Mouse (Mus musculus): ENCODE results near the gene Cdkl4. TPM values are rescaled to one million over a fixed set of nuclear protein-coding genes. Genes with fewer than 3 reads are reported as not detected.
"Not testable (repeated sequence)": the region's sequence is repeated elsewhere in the genome, so short reads cannot be mapped to it uniquely, and the experiment has no call there.

Cdkl4 gene
- polyA plus RNA-seq, 1 experiment from 2014 or later, result 1.0 TPM

DNA sequence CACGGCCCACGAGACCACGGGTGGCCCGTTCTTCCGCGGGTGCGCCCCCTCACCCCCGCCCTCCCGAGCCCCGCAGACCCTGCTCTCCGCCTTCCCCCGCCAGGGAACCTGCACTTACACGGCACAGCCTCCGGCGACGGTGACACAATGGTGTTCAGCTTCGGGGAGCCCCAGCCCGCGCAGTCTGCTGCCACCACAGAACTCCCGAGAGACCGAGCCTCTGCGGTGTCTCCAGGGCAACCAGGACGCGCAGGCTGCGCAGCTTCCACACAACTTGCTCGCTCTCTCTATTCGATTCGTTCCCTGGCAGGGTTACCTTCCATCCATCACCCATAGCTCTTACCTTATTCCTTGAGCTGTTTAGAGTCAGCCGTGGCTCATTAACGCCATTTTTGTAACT, 399 bp downstream of the Cdkl4 start:
- no peaks in the 10 kb centered on the region for H3K27me3 ChIP-seq (replicated peaks; ENCODE audit: low read depth, poor library complexity, severe bottlenecking)
- H3K9me3 ChIP-seq, result no peaks in the 10 kb centered on the region
- DNase-seq (ENCODE audit: low spot score), result peak; percentile 77
- peaks cover 11% of the 10 kb centered on the region for H3K4me1 ChIP-seq
- peak overlapping the region; percentile 68 for H3K4me3 ChIP-seq
- under 1% methylated on average over 30 of the region's 30 CpGs for WGBS
- H3K27ac ChIP-seq (replicated peaks), result peak overlapping the region; percentile 67
- peaks cover 28% of the 10 kb centered on the region for H3K36me3 ChIP-seq (replicated peaks)

DNA sequence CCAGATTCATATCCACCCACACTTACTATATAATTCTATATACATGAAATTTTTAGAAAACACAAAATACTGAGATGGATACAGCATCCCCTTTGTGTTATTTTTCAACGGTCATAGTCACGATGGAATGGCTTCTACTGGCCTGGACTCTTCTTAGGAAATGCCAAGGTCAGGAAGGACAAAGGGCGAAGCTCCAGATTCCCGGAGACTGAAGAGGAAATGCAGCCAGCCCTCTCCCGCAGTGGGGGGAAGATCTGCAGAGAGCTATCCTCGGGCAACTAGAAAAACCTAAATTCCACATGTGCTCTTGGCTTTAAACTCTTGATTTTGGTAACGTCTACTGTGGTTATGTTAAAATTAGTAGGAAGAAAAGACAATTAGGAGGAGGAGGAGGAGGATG, 2.6 kb downstream of the Cdkl4 start:
- H3K9me3 ChIP-seq, result no peaks in the 10 kb centered on the region
- H3K4me1 ChIP-seq, result peaks cover 18% of the 10 kb centered on the region
- no peak overlapping the region for H3K27ac ChIP-seq (replicated peaks)
- no peaks in the 10 kb centered on the region for H3K27me3 ChIP-seq (replicated peaks; ENCODE audit: low read depth, poor library complexity, severe bottlenecking)
- DNase-seq (ENCODE audit: low spot score), result no peak
- WGBS, result 68% methylated on average over 7 of the region's 7 CpGs
- H3K36me3 ChIP-seq (replicated peaks), result 0 out of 2 replicates have a peak, but pooled peaks cover 6% of the 10 kb centered on the region
- no peak overlapping the region for H3K4me3 ChIP-seq

DNA sequence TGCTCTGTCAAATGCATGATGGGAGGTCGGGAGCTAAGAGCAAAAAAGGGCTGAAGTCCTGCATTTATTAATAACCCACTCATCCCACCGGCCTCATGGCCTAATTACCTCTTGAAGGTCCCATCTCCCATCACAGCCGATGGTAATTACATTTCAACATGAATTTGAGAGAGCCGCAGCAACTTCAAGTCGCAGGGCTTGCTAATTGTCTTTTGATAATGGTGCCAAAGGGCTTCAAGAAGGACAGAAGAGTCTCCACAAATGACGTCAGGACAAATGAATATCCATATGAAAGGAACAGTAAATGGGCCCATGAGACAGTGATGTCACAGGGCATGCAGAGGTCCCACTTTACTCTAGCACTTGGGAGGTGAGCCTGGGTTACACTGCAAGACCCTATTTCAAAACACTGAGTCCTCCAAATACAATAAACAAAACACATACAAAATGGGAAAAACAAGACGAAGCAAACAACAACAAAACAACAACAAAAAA, 3.1 kb downstream of the Cdkl4 start:
- H3K36me3 ChIP-seq (replicated peaks), result 0 out of 2 replicates have a peak, but pooled peaks cover 4% of the 10 kb centered on the region
- H3K27me3 ChIP-seq (replicated peaks; ENCODE audit: low read depth, poor library complexity, severe bottlenecking), result no peaks in the 10 kb centered on the region
- DNase-seq (ENCODE audit: low spot score), result no peak
- peaks cover 18% of the 10 kb centered on the region for H3K4me1 ChIP-seq
- H3K27ac ChIP-seq (replicated peaks), result no peak overlapping the region
- H3K9me3 ChIP-seq, result no peaks in the 10 kb centered on the region
- no peak overlapping the region for H3K4me3 ChIP-seq
- WGBS, result 81% methylated on average over 7 of the region's 7 CpGs

DNA sequence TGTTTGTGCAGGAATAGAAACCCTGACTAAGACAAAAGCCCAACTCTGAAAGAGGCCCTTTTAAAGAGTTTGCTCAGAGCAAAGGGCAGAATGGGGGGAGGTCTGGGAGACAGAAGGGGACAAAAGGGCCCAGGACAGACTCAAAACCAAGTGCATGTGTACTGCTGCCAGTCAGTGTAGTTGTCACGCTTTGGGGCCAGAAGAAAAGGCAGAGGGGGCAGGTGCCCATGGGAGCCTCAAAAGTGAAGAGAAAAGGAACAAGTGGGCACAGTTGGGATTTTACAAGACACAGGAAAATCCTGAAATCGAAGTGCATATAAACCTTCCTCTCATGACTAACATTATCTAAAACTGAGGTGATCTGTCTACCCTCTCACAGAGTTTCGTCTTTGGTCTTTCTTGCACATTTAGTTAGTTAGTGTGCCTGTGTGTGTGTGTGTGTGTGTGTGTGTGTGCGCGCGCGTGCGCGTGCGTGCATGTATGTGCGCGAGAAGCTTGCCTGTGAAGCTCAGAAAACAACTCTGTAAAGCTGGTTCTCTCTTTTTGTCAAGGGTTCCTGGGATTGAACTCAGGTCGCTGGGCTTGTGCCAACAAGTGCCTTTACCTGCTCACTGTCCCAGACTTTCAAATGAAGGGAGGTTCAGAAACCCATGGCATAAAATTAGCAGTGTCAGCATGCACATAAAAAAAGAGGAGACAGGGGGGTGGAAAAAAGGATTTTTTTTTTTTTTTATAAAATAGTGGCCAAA, 5.3 kb downstream of the Cdkl4 start:
- WGBS, result 92% methylated on average over 13 of the region's 13 CpGs
- H3K27ac ChIP-seq (replicated peaks), result peak overlapping the region; percentile 57; the same call in 1 of the 2 replicates

DNA sequence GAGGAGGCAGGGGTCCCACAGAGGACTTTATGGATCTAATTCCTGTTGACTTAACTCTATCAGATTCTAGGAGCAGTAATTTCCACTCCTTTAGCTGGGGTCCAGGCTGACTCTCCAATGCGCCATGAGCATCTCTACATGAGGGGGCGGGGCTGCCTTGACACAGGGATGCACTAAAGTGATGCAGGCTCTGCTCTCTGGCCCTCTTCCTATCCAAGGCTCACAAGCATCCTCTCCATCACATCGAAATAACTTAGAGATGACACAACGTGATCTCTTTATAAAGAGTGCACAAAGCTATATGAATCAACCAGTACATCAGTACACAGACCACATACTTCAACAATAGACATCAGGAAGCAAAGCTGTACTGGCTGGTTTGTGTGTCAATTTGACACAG, 6.2 kb downstream of the Cdkl4 start:
- H3K36me3 ChIP-seq (replicated peaks), result no peaks in the 10 kb centered on the region
- no peaks in the 10 kb centered on the region for H3K27me3 ChIP-seq (replicated peaks; ENCODE audit: low read depth, poor library complexity, severe bottlenecking)
- H3K4me1 ChIP-seq, result peaks cover 10% of the 10 kb centered on the region
- no peak for DNase-seq (ENCODE audit: low spot score)
- peaks cover under 1% of the 10 kb centered on the region; the same call in 1 of the 2 replicates for H3K9me3 ChIP-seq
- 84% methylated on average over 4 of the region's 4 CpGs for WGBS
- H3K27ac ChIP-seq (replicated peaks), result no peak overlapping the region
- H3K4me3 ChIP-seq, result no peak overlapping the region

More for the DNA sequence above, 5.3 kb downstream of the Cdkl4 start:
- Histone ChIP-seq H3K4me3 (no peak overlapping the region), H3K9me3 (no peaks in the 10 kb centered on the region), H3K36me3 (replicated peaks) (no peaks in the 10 kb centered on the region), H3K27me3 (replicated peaks; ENCODE audit: low read depth, poor library complexity, severe bottlenecking) (no peaks in the 10 kb centered on the region), H3K4me1 (peaks cover 15% of the 10 kb centered on the region)
- no peak for DNase-seq (ENCODE audit: low spot score)

DNA sequence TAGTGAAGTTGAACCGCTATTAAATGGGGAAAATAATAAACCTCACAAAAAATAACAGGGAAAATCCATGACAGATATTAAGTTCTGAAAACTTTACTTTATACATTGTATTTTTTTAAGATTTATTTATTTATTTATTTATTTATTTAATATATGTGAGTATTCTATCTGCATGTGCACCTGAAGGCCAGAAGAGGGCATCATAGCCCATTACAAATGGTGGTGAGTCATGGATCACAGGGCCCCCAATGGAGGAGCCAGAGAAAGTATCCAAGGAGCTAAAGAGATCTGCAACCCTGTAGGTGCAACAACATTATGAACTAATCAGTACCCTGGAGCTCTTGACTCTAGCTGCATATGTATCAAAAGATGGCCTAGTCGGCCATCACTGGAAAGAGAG, 7.9 kb downstream of the Cdkl4 start:
- not testable (repeated sequence) for H3K27me3 ChIP-seq (replicated peaks; ENCODE audit: low read depth, poor library complexity, severe bottlenecking); H3K4me3 ChIP-seq; DNase-seq (ENCODE audit: low spot score); H3K36me3 ChIP-seq (replicated peaks); H3K27ac ChIP-seq (replicated peaks)
- Histone ChIP-seq H3K9me3 (peaks cover 16% of the 10 kb centered on the region), H3K4me1 (peaks cover 10% of the 10 kb centered on the region)
- WGBS, result 87% methylated on average over 2 of the region's 2 CpGs

DNA sequence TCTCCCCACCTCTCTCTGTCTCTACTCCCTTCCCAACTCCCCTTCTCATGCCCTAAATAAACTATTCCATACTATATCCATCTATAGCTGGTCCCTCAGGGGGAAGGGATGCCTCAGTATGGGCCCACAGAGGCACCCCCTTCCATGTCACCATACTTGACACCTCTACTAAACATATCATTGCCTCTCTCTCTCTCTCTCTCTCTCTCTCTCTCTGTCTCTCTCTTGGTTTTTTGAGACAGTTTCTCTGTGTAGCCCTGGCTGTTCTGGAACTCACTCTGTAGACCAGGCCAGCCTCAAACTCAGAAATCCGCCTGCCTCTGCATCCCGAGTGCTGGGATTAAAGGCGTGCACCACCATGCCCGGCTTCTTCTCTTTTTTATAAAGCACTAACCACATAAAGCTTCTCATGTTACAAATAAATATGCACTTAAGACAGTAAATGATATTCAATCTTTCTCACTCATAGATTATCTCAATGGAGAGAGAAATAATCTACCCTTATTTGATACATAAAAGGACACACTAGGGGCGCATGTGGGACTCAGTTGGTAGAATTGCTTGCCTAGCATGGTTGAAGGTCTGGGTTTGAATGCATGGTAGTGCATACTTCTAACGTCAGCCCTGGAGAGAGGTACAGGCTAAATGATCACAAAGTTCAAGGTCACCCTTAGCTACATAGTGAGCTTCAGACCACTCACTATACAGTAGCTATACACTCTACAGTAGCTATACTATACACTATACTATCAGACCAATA, 8.6 kb downstream of the Cdkl4 start:
- H3K9me3 ChIP-seq, result peaks cover 17% of the 10 kb centered on the region
- no peaks in the 10 kb centered on the region for H3K27me3 ChIP-seq (replicated peaks; ENCODE audit: low read depth, poor library complexity, severe bottlenecking)
- DNase-seq (ENCODE audit: low spot score), result no peak
- H3K36me3 ChIP-seq (replicated peaks), result peaks cover 15% of the 10 kb centered on the region; the same call in 1 of the 2 replicates
- no peak overlapping the region for H3K4me3 ChIP-seq
- WGBS, result 88% methylated on average over 6 of the region's 6 CpGs
- H3K27ac ChIP-seq (replicated peaks), result no peak overlapping the region
- peaks cover 10% of the 10 kb centered on the region for H3K4me1 ChIP-seq

DNA sequence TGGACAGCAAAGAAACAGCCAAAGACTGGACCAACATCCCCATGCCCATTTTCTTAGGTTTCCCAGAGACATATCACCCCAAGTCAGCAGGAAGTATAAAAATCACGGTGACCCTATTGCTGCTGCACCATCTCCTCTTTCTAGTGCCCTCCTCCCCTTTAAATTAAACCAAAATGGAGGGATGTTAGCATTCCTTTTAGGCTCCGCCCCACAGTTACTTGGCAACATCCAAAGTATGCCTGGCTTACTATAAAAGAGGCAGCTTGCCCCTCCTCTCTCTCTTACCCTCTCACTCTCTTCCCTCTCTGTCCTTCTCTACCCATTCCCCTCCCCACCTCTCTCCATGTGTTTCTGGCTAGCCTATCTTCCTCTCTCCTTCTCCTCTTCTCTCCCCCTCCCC, 9.2 kb downstream of the Cdkl4 start:
- 80% methylated on average over 2 of the region's 2 CpGs for WGBS
- no peak overlapping the region for H3K4me3 ChIP-seq
- no peak overlapping the region for H3K27ac ChIP-seq (replicated peaks)
- H3K9me3 ChIP-seq, result peaks cover 17% of the 10 kb centered on the region
- H3K4me1 ChIP-seq, result peaks cover 10% of the 10 kb centered on the region
- H3K27me3 ChIP-seq (replicated peaks; ENCODE audit: low read depth, poor library complexity, severe bottlenecking), result no peaks in the 10 kb centered on the region
- no peak for DNase-seq (ENCODE audit: low spot score)
- peaks cover 20% of the 10 kb centered on the region for H3K36me3 ChIP-seq (replicated peaks)

DNA sequence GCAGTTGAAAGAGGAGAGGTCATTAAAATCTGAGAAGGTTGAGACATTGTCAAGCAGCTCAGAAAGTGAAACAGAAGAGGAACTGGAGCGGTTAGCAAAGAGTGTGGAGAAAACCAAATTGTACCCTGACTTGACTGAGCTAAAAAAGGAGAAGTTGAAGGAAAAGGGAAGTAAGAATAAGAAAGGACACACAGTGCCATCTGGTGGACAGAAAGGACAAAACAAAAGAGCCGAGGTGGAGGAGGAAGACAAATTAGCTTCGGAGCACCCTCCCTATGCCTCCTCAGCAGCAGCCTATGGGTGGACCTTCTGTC, 13.0 kb downstream of the Cdkl4 start:
- no peak for DNase-seq (ENCODE audit: low spot score)
- H3K4me1 ChIP-seq, result 0 out of 2 replicates have a peak, but pooled peaks cover 3% of the 10 kb centered on the region
- 80% methylated on average over 3 of the region's 3 CpGs for WGBS
- no peak overlapping the region for H3K27ac ChIP-seq (replicated peaks)
- peaks cover 17% of the 10 kb centered on the region for H3K9me3 ChIP-seq
- H3K4me3 ChIP-seq, result no peak overlapping the region
- no peaks in the 10 kb centered on the region for H3K27me3 ChIP-seq (replicated peaks; ENCODE audit: low read depth, poor library complexity, severe bottlenecking)
- H3K36me3 ChIP-seq (replicated peaks), result peaks cover 20% of the 10 kb centered on the region

DNA sequence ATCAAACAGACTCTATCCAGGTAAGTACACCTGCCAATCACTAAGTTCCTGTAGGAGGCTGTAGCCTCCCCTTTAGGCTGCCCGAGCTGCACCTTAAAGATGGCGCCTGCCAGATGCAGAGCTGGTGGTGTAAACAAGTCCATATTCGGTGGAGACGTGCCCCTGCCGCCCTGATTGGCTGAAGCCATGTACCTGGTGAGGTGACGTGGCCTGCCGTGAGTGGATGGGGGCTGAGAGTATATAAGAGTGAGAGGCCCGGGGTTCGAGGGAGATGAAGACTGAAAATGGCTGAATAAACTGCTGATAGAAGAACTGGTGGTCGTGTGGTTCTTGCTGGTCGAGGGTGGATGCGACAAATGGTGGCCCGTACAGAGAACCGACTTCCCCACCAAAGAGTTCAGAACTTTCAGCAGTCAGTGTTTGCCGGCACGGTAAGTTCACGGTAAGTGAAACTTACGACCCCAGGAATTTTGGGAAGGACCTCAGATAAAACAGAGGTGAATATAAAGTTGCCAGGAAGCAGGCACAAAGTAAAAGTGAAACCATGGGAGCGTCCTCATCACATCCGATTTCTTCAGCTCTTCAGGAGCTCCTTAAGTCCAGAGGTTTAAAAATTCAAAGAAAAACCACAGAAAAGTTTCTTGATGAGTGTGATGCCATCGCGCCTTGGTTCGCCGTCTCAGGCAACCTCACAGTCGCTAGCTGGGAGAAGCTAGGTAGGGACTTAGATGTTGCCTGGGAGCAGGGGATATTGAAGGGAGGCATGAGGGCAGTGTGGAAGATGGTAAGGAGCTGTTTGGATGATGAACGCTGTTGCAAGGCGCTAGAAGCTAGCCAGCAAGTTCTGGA, 13.6 kb downstream of the Cdkl4 start:
- not testable (repeated sequence) for DNase-seq (ENCODE audit: low spot score)
- WGBS, result 96% methylated on average over 27 of the region's 27 CpGs

DNA sequence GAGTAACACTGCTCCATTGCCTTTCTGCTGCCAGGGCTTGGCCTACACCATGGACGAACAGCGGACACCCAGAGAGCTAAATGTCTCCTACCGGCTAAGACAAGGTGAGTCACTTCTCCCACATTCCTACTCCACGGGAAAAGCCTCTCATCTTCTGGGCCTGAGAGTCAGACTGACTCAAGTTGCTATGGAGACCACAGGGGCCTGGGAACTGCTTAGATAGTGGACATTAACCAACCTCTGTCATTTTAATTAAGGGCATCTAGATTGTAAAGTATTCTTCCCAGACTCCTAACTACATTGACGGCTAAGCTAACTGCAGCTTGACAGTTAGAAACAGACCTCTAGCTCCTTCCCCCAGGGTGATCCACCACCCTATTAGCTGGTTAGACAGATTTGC, 14.8 kb downstream of the Cdkl4 start:
- DNase-seq (ENCODE audit: low spot score), result no peak
- no peak overlapping the region for H3K4me3 ChIP-seq
- 76% methylated on average over 5 of the region's 5 CpGs for WGBS
- no peaks in the 10 kb centered on the region for H3K27me3 ChIP-seq (replicated peaks; ENCODE audit: low read depth, poor library complexity, severe bottlenecking)
- peaks cover 17% of the 10 kb centered on the region for H3K9me3 ChIP-seq
- H3K36me3 ChIP-seq (replicated peaks), result peaks cover 20% of the 10 kb centered on the region
- H3K4me1 ChIP-seq, result peaks cover 8% of the 10 kb centered on the region
- H3K27ac ChIP-seq (replicated peaks), result no peak overlapping the region

More for the DNA sequence above, 13.6 kb downstream of the Cdkl4 start:
- not testable (repeated sequence) for H3K4me1 ChIP-seq; H3K27me3 ChIP-seq (replicated peaks; ENCODE audit: low read depth, poor library complexity, severe bottlenecking); H3K4me3 ChIP-seq; H3K27ac ChIP-seq (replicated peaks)
- Histone ChIP-seq H3K9me3 (peaks cover 17% of the 10 kb centered on the region), H3K36me3 (replicated peaks) (peaks cover 20% of the 10 kb centered on the region)

DNA sequence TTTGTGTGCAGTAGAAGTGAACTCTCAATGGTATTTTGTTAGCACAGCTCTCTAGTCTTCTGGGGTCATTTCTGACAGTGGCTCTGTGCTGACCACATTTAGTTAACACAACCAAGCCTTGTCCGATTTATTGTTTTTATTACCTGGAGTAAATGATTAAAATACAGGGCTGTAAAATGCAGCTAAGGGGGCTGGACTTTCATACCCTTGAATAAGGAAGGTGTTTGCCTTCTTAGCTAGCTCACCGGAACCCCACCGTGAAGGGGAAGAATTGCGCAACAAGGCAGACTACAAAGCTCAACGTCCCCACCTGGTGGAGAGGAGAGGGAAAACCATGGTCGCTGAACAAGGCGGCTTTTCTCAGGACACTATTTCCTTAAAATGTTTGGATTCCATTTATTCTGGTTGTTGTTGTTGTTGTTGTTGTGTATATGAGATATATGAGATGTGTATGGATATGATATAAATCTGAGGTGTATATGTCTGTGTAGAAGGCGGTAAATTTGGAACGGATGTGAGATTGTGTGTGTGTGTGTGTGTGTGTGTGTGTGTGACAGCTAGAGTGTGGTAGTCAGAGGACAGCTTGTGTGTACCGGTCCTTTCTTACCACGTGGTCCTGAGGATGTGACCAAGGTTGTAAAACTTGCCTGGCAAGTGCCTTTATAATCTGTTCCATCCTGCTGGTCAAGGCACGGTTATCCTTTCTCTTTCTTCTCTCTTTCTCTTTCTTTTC, 16.8 kb downstream of the Cdkl4 start:
- 22% methylated on average over 12 of the region's 12 CpGs for WGBS
- no peak overlapping the region for H3K4me3 ChIP-seq
- H3K4me1 ChIP-seq, result peaks cover 8% of the 10 kb centered on the region
- peaks cover 33% of the 10 kb centered on the region for H3K36me3 ChIP-seq (replicated peaks)
- H3K27ac ChIP-seq (replicated peaks), result no peak overlapping the region
- H3K27me3 ChIP-seq (replicated peaks; ENCODE audit: low read depth, poor library complexity, severe bottlenecking), result no peaks in the 10 kb centered on the region
- DNase-seq (ENCODE audit: low spot score), result peak; percentile 78
- H3K9me3 ChIP-seq, result peaks cover 12% of the 10 kb centered on the region

Measured in embryonic facial prominence, embryonic 10.5 days (tissue).